Mouse (Mus musculus) embryonic facial prominence, embryonic 12.5 days (tissue): Measurements from ENCODE around the gene Ncdn. TPM values are rescaled to one million over a fixed set of nuclear protein-coding genes. Genes with fewer than 3 reads are reported as not detected.

Experiments used
- polyA plus RNA-seq: library from polyadenylated mRNA; unstranded; fragments of >200 nt; fragmentation: Nextera tagmentation; extraction: Ambion mirVana; gene quantifications from 2 replicates; pipeline ENCODE4 v1.2.1, GENCODE M21; 2016

The Ncdn gene
- polyA plus RNA-seq, 1 experiment from 2014 or later = 35.2 TPM

Other genes with a start within 250 kb of the Ncdn start
- 3.2 and 4.1 TPM in 2 replicates for gene Ago4, start 220.0 kb downstream of the Ncdn start, polyA plus RNA-seq
- gene Clspn, start 196.5 kb downstream of the Ncdn start, polyA plus RNA-seq = 40.7 and 41.4 TPM in 2 replicates
- gene 5730409E04Rik, start 143.6 kb downstream of the Ncdn start, polyA plus RNA-seq = 2.9 and 4.6 TPM in 2 replicates
- gene Psmb2, start 75.8 kb downstream of the Ncdn start, polyA plus RNA-seq = 459 and 471 TPM in 2 replicates
- 0.34 TPM in 1 of 2 replicates, not detected in the other for gene Tfap2e, start 17.2 kb downstream of the Ncdn start, polyA plus RNA-seq
- 18.1 and 20.4 TPM in 2 replicates for gene AU040320, start 106 bp upstream of the Ncdn start, polyA plus RNA-seq
- 35.2 and 36.4 TPM in 2 replicates for gene Zmym4, start 214.7 kb upstream of the Ncdn start, polyA plus RNA-seq